Mouse (Mus musculus) neural tube, embryonic 14.5 days (tissue): Measurements from ENCODE around the gene Ms4a15. TPM values are rescaled to one million over a fixed set of nuclear protein-coding genes. Genes with fewer than 3 reads are reported as not detected.

ENCODE experiments used
- ATAC-seq: fragments of 200-750 bp; cut with Nextera tagmentation; 2 replicates; pipeline ENCODE4 v1.8.0; 2017; ENCODE audit warnings: low read depth, mild to moderate bottlenecking, moderate TSS enrichment, moderate library complexity
- H3K27ac ChIP-seq: fragments of 300-500 bp; sonication (generic); 2 replicates; pipeline ENCODE4 v1.5.1; 2014; ENCODE audit warnings: low read depth, mild to moderate bottlenecking, control low read depth, low read length, moderate library complexity, mixed read lengths
- H3K27me3 ChIP-seq: fragments of 300-500 bp; sonication (generic); 2 replicates; pipeline ENCODE4 v1.6.1; 2014; ENCODE audit warnings: low read length; ENCODE audit not compliant: control insufficient read depth, insufficient read depth
- H3K36me3 ChIP-seq: fragments of 300-500 bp; sonication (generic); 2 replicates; pipeline ENCODE4 v1.6.1; 2014; ENCODE audit warnings: low read length, mixed read lengths; ENCODE audit not compliant: control insufficient read depth, insufficient read depth
- H3K4me1 ChIP-seq: fragments of 300-500 bp; sonication (generic); 2 replicates; pipeline ENCODE4 v1.6.1; 2014; ENCODE audit warnings: low read length; ENCODE audit not compliant: control insufficient read depth, insufficient read depth
- H3K4me2 ChIP-seq: fragments of 300-500 bp; sonication (generic); 2 replicates; pipeline ENCODE4 v1.6.1; 2014; ENCODE audit warnings: mild to moderate bottlenecking, low read depth, low read length, control low read depth
- H3K4me3 ChIP-seq: fragments of 300-500 bp; sonication (generic); 2 replicates; pipeline ENCODE4 v1.5.1; 2014; ENCODE audit warnings: low read depth, low read length, control low read depth, mixed read lengths
- H3K9ac ChIP-seq: fragments of 300-500 bp; sonication (generic); replicated peaks from 2 replicates; pipeline ENCODE4 v1.6.1; 2014; ENCODE audit warnings: low read depth, mild to moderate bottlenecking, control low read depth, low read length, mixed read lengths
- H3K9me3 ChIP-seq: fragments of 300-500 bp; sonication (generic); 2 replicates; pipeline ENCODE4 v1.6.1; 2016; ENCODE audit warnings: low read length; ENCODE audit not compliant: control insufficient read depth
- WGBS: fragments of 180-500 bp; shearing (Covaris S2); extraction: QIAGEN DNeasy Blood & Tissue Kit; methylation state at CpG from one replicate; pipeline ENCODE4 v1.1.7; 2014; 5-methylcytosine and 5-hydroxymethylcytosine counted together
- polyA plus RNA-seq: library from polyadenylated mRNA; unstranded; fragments of >200 nt; fragmentation: Nextera tagmentation; extraction: Ambion mirVana; gene quantifications from 2 replicates; pipeline ENCODE4 v1.2.1, GENCODE M21; 2014

The Ms4a15 gene
- polyA plus RNA-seq, 1 experiment from 2014 or later = not detected

DNA sequence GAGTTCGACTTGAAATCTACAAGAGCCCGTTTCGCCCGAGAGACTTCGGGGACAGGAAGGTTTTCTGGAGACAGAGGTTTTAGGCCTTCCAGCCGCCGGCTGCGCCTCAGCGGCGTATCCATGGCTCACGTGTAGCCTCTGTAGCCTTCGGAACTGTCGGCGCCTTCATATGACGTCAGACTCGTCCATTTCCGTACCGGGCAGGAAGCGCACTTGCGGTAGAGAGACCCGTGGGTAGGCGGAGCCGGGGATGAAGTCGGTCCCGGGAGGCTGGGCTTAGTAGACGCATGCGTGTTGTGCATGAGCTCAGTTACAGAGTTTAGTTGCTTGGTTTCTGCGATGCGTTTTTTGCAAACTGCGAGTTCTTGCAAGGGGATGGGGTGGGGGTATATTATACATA lies 43.9 kb downstream of the Ms4a15 start, which contains the start of gene Ccdc86:
Ccdc86 (minus strand) TSS at position 155 of the 400 bp plus-strand sequence.
- peaks cover 20% of the 10 kb centered on the region for H3K4me1 ChIP-seq
- under 1% methylated on average over 30 of the region's 30 CpGs for WGBS

DNA sequence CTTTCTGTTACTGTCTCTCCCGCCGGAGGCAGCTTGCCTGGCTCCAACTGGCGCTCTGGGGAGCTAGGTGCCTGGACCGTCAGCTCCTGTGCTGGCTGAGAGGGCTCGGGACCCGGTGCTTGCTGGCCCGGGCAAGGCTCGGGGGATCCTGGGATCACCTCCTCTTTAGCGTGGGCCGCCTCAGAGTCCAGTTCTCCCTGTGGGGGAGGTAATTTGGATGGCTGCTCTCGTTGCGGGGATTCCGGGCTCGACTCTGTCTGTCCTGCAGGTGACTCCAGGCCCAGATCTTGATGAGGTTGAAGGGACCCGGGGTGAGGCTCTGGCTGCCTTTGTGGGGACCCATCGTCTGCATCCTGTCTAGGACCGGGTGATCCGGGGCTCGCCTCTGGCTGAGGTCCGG lies 44.6 kb downstream of the Ms4a15 start:
- ATAC-seq = 0 out of 2 replicates have a peak, but pooled peaks have one; percentile 1

More for the DNA sequence above, 43.9 kb downstream of the Ms4a15 start, which contains the start of gene Ccdc86:
- peaks cover 9% of the 10 kb centered on the region for H3K36me3 ChIP-seq
- H3K9ac ChIP-seq = peak within 1 kb of the TSS; percentile 80
- peak within 1 kb of the TSS; percentile 100 for H3K4me2 ChIP-seq
- H3K4me3 ChIP-seq = peak within 1 kb of the TSS; percentile 54
- no peaks in the 10 kb centered on the region for H3K27me3 ChIP-seq
- H3K9me3 ChIP-seq = no peaks in the 10 kb centered on the region
- peak within 1 kb of the TSS; percentile 39; the same call in 1 of the 2 replicates for H3K27ac ChIP-seq
- peak; percentile 99 for ATAC-seq

DNA sequence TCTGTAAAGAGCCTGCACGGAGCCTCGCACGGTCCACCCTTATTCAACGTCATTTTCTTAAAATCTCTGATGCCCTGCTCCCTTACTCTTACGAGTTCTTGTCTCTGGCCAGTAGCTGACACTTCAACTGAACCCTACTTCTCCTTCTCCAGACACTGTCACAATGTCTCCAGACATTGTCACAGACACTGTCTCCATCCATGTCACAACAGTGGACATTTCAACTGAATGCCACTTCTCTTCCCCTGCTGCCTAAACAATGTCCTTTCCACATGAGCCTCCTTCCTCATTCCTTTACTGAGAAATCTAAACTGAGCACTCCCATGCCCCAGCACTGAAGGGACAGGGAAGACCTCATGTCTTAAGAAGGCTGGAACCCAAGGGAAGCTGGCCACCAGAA lies 45.8 kb downstream of the Ms4a15 start:
- 92% methylated on average over 5 of the region's 5 CpGs for WGBS
- peak overlapping the region; percentile 54; the same call in 1 of the 2 replicates for H3K4me3 ChIP-seq
- no peaks in the 10 kb centered on the region for H3K9me3 ChIP-seq
- peaks cover 20% of the 10 kb centered on the region for H3K4me1 ChIP-seq
- H3K27ac ChIP-seq = no peak overlapping the region
- H3K36me3 ChIP-seq = peaks cover 27% of the 10 kb centered on the region
- H3K4me2 ChIP-seq = peak overlapping the region; percentile 100
- no peak for ATAC-seq
- H3K9ac ChIP-seq = peak overlapping the region; percentile 32; the same call in 1 of the 2 replicates
- no peaks in the 10 kb centered on the region for H3K27me3 ChIP-seq

More for the DNA sequence above, 44.6 kb downstream of the Ms4a15 start:
- H3K36me3 ChIP-seq = peaks cover 16% of the 10 kb centered on the region
- H3K4me3 ChIP-seq = peak overlapping the region; percentile 54
- H3K9ac ChIP-seq = peak overlapping the region; percentile 80
- H3K4me2 ChIP-seq = peak overlapping the region; percentile 100
- H3K4me1 ChIP-seq = peaks cover 20% of the 10 kb centered on the region
- under 1% methylated on average over 20 of the region's 20 CpGs for WGBS
- no peaks in the 10 kb centered on the region for H3K27me3 ChIP-seq
- H3K9me3 ChIP-seq = no peaks in the 10 kb centered on the region
- H3K27ac ChIP-seq = no peak overlapping the region

DNA sequence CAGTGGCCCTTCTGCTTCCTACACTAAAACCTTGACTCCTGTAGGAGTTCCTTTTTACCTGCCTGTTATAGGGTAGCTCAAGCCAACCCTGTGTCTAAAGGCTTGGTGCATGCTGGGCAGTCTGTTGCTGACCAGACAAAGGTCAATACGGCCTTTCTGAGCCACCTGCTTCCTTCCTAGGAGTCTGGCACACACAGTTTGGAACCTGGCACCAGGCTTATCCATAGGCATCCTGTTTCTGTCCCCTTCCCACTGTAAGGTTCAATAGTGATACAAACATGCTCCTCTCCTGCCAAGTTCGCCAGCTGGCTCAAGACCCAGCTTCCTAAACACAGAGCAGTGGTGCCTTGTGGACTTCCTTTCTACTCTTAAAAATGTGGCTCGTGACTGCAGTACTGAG lies 46.5 kb downstream of the Ms4a15 start:
- ATAC-seq = no peak
- H3K4me3 ChIP-seq = no peak overlapping the region
- WGBS = 90% methylated on average over 3 of the region's 3 CpGs
- peaks cover 20% of the 10 kb centered on the region for H3K4me1 ChIP-seq
- H3K27me3 ChIP-seq = no peaks in the 10 kb centered on the region
- no peaks in the 10 kb centered on the region for H3K9me3 ChIP-seq
- H3K36me3 ChIP-seq = peaks cover 29% of the 10 kb centered on the region
- H3K4me2 ChIP-seq = no peak overlapping the region
- H3K27ac ChIP-seq = no peak overlapping the region
- no peak overlapping the region for H3K9ac ChIP-seq

DNA sequence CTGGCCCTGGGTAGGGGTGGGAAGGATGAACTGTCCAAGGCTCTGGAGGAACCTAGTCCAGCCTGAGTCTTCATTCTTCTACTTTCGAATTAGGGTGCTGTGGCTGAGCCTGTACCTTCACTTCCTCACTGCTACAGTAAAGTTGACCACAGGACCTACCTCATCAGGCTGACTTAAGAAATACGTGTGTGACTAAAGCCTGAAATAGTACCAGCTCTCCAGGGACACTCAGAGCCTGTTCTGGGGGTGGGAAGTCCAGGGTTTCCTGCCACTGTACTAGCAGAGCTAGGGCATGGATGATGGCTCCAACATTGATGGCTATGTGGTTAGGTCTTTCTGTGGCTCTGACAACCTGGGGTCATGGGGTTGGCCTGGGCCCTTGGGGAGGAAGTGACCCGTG lies 49.1 kb downstream of the Ms4a15 start:
- no peaks in the 10 kb centered on the region for H3K9me3 ChIP-seq
- 90% methylated on average over 3 of the region's 3 CpGs for WGBS
- no peak for ATAC-seq
- peaks cover 29% of the 10 kb centered on the region for H3K36me3 ChIP-seq
- no peak overlapping the region for H3K27ac ChIP-seq
- H3K4me2 ChIP-seq = no peak overlapping the region
- no peaks in the 10 kb centered on the region for H3K27me3 ChIP-seq
- H3K9ac ChIP-seq = no peak overlapping the region
- H3K4me3 ChIP-seq = no peak overlapping the region
- H3K4me1 ChIP-seq = peaks cover 26% of the 10 kb centered on the region

DNA sequence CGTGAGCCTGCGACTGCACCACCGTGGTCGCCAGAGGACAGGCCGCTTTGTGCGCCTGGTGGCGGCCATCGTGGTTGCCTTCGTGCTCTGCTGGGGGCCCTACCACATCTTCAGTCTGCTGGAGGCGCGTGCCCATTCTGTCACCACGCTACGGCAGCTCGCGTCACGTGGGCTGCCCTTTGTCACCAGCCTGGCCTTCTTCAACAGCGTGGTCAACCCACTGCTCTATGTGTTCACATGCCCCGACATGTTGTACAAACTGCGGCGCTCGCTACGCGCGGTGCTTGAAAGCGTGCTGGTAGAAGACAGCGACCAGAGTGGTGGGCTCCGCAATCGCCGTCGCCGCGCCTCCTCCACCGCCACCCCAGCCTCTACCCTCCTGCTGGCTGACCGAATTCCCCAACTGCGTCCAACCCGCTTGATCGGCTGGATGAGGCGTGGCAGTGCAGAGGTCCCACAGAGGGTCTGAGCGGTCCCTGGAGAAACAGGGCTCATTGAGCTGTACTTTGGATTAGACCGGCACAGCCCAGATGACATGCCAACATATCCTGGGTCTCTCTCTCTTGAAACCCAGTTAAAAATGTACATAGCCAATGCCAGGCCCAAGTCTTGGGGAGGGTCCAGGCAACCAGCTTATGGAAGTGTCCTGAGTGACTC lies 52.1 kb downstream of the Ms4a15 start:
- no peaks in the 10 kb centered on the region for H3K27me3 ChIP-seq
- peak overlapping the region; percentile 57 for H3K9ac ChIP-seq
- ATAC-seq = peak; percentile 84
- peak overlapping the region; percentile 33 for H3K4me3 ChIP-seq
- H3K4me2 ChIP-seq = peak overlapping the region; percentile 81
- peaks cover 29% of the 10 kb centered on the region for H3K36me3 ChIP-seq
- whole genome bisulfite sequencing = 1% methylated on average over 40 of the region's 40 CpGs
- peak overlapping the region; percentile 76 for H3K27ac ChIP-seq
- H3K9me3 ChIP-seq = no peaks in the 10 kb centered on the region
- H3K4me1 ChIP-seq = peaks cover 9% of the 10 kb centered on the region

DNA sequence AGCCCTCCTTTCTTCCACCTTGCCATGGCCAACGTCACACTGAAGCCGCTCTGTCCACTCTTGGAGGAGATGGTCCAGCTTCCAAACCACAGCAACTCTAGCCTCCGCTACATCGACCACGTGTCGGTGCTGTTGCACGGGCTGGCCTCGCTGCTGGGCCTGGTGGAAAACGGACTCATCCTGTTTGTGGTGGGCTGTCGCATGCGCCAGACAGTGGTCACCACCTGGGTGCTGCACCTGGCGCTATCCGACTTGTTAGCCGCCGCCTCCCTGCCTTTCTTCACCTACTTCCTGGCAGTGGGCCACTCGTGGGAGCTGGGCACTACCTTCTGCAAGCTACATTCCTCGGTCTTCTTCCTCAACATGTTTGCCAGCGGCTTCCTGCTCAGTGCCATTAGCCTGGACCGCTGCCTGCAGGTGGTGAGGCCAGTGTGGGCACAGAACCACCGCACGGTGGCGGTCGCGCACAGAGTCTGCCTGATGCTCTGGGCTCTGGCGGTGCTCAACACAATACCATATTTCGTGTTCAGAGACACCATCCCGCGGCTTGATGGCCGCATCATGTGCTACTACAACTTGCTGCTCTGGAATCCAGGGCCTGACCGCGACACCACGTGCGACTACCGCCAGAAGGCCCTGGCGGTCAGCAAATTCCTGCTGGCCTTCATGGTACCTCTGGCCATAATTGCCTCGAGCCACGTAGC lies 52.8 kb downstream of the Ms4a15 start:
- Histone ChIP-seq H3K4me2 (peak overlapping the region; percentile 81), H3K9me3 (no peaks in the 10 kb centered on the region), H3K27ac (peak overlapping the region; percentile 76), H3K4me3 (peak overlapping the region; percentile 33), H3K4me1 (peaks cover 9% of the 10 kb centered on the region), H3K27me3 (no peaks in the 10 kb centered on the region), H3K36me3 (peaks cover 29% of the 10 kb centered on the region), H3K9ac (peak overlapping the region; percentile 57)
- ATAC-seq = peak; percentile 93
- WGBS = 17% methylated on average over 37 of the region's 37 CpGs

DNA sequence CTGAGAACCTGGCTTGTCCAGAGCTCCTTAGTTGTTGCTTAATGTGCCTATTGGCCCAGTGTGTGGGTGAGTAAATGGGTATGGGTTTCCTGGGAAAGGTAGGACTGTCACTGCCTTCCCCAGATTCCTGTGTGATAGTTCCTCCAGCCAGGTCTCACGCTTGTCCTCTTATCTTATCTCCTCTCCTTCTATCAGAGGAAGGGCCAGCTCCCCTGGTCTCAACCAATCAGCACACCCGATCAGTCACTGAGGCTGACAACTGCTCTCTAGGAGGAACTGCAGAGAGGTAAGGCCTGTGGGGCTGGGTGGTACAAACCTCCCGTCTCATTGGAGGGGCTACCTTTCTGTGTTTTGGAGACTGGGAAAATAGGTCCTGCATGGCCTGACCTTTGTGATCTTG lies 54.3 kb downstream of the Ms4a15 start:
- peaks cover 9% of the 10 kb centered on the region for H3K4me1 ChIP-seq
- 82% methylated on average over 3 of the region's 3 CpGs for WGBS

DNA sequence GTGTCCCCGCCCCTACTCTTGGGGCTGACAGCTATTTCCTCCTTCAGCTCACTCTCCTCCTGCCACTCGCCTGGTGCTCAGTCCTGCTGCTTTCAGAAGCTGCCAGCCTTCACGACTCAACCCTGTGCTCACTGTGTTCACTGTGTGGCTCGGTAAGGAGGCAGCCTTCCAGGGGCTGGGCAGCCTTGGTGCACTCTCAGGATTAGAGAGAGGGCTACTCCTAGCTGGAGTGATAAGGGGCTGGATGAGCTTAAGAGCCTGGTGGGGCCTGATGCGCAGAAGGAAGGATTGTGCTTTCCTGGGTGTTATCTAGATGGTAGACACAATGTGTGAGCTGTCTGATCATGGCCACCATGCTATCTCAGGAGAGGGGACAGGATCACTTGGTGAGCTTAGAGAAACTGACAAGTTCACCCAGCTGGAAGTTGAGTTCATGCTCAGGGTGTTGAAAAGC lies 55.9 kb downstream of the Ms4a15 start, which contains the start of gene Ptgdr2:
Ptgdr2 (plus strand) TSS at position 51 of the 454 bp plus-strand sequence.
- Histone ChIP-seq H3K36me3 (peaks cover 2% of the 10 kb centered on the region; the same call in 1 of the 2 replicates), H3K4me3 (no peak within 1 kb of the TSS), H3K9ac (no peak within 1 kb of the TSS), H3K9me3 (no peaks in the 10 kb centered on the region), H3K4me1 (peaks cover 9% of the 10 kb centered on the region), H3K27me3 (no peaks in the 10 kb centered on the region), H3K4me2 (no peak within 1 kb of the TSS), H3K27ac (no peak within 1 kb of the TSS)
- no peak for ATAC-seq
- 56% methylated on average over 5 of the region's 5 CpGs for WGBS

More for the DNA sequence above, 54.3 kb downstream of the Ms4a15 start:
- Histone ChIP-seq H3K9me3 (no peaks in the 10 kb centered on the region), H3K9ac (no peak overlapping the region), H3K4me3 (no peak overlapping the region), H3K27ac (no peak overlapping the region), H3K36me3 (peaks cover 17% of the 10 kb centered on the region), H3K4me2 (no peak overlapping the region), H3K27me3 (no peaks in the 10 kb centered on the region)
- ATAC-seq = no peak
